Mouse (Mus musculus): ENCODE data around the gene Med27. TPM values are rescaled to one million over a fixed set of nuclear protein-coding genes. Genes with fewer than 3 reads are reported as not detected.

Med27 gene
- total and polyA plus RNA-seq, 3 experiments = 32.1 to 36.2 (median 33.6) TPM

DNA sequence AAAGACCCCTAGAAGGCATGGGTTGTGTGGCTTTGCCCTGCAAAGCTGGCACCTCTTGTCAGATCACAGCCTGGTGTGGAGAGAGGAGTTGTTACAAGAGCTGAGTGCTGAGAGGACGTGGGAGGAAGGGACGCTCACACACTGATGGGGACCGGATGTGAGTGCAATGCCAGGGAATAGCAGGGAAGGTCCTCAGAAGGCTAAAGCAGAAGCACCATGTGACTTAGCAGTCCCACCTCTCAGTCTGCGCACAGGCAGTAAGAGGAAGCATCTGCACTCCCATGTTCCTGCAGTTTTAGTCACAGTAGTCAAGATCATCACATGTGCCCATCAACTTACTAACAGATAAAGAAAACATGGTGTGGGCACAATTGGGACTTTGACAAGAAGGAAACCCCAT, 119.8 kb downstream of the Med27 start:
- H3K4me2 ChIP-seq (ENCODE audit: insufficient read depth, low read depth, poor library complexity, severe bottlenecking) = no peak overlapping the region
- peaks cover 0 to 18% of the 10 kb centered on the region in 2 experiments for H3K36me3 ChIP-seq (replicated peaks in 1 of 2; ENCODE audit: control insufficient read depth in 1 of 2, insufficient read depth in 1 of 2, low read length in 1 of 2)
- H3K4me3 ChIP-seq (replicated peaks in 1 of 3; ENCODE audit: low read depth in 2 of 3, low read length in 2 of 3, poor library complexity in 1 of 3) = no peak overlapping the region
- H3K9me3 ChIP-seq (replicated peaks; ENCODE audit: low read length) = peaks cover 1% of the 10 kb centered on the region
- TF ChIP-seq CTCF (conservative IDR thresholded peaks at IDR 0.05 in 1 of 2, IDR thresholded peaks at IDR 0.05 in 1 of 2; ENCODE audit: low read depth in 2 of 2, low read length in 2 of 2) (no peak), ZMIZ1 (IDR thresholded peaks at IDR 0.05; ENCODE audit: low read depth, low read length) (no peak), CHD1 (IDR thresholded peaks at IDR 0.05; ENCODE audit: low read depth, low read length) (no peak), E2F4 (IDR thresholded peaks at IDR 0.05; ENCODE audit: insufficient replicate concordance, low read depth, low read length) (no peak), JUN (IDR thresholded peaks at IDR 0.05; ENCODE audit: insufficient read depth, low read depth, low read length) (no peak), EP300 (IDR thresholded peaks at IDR 0.05; ENCODE audit: low read length) (no peak)
- in situ Hi-C loops (cut with MboI; ENCODE audit: low pct_ligation_motif_present, low pct_unique_long_range_greater_than_20kb, low sequenced_read_pairs) = no loop called here
- no peak overlapping the region for H3K9ac ChIP-seq (ENCODE audit: insufficient read depth, low read depth)
- H3K27ac ChIP-seq (ENCODE audit: insufficient read depth, low read depth) = no peak overlapping the region
- dilution Hi-C loops (cut with MboI; ENCODE audit: extremely low pct_ligation_motif_present, extremely low pct_unique_long_range_greater_than_20kb, low sequenced_read_pairs) = no loop called here
- no peaks in the 10 kb centered on the region; the same call in 1 of the 2 replicates for H3K79me2 ChIP-seq (replicated peaks; ENCODE audit: control insufficient read depth, extremely low read depth, insufficient read depth, poor library complexity, severe bottlenecking)
- DNase-seq (ENCODE audit: extremely low read depth) = no peak
- no peaks in the 10 kb centered on the region for H3K27me3 ChIP-seq (replicated peaks)
- peaks cover 3 to 24% of the 10 kb centered on the region in 2 experiments for H3K4me1 ChIP-seq (ENCODE audit: control insufficient read depth in 1 of 2, insufficient read depth in 2 of 2)

DNA sequence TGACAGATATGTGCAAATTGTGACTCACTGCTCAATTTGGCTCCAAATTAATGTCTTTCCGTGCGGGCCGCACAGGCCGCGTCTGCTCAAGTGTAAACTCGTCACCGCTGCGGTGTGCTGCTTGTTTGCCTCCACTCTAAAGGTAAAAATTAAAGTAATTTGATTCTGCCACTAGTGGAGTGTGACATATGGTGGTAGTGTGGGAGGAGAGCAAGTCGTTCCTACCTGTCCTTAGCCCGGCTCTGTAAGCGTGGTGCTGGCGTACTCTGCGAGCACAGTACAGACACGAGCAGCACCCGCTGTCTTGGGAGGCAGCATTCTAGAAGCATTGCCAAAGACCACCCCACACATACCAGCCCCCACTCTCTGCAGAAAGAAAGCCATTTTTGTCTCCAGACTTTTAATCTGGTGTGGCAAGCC, 121.9 kb downstream of the Med27 start:
- no peaks in the 10 kb centered on the region for H3K9me3 ChIP-seq (replicated peaks; ENCODE audit: low read length)
- peaks cover 0 to 6% of the 10 kb centered on the region in 2 experiments; a peak in 1 of 4 replicates for H3K4me1 ChIP-seq (ENCODE audit: control insufficient read depth in 1 of 2, insufficient read depth in 2 of 2)
- no peak for DNase-seq (ENCODE audit: extremely low read depth)
- H3K4me3 ChIP-seq (replicated peaks in 1 of 3; ENCODE audit: low read depth in 2 of 3, low read length in 2 of 3, poor library complexity in 1 of 3) = no peak overlapping the region
- H3K9ac ChIP-seq (ENCODE audit: insufficient read depth, low read depth) = no peak overlapping the region
- H3K4me2 ChIP-seq (ENCODE audit: insufficient read depth, low read depth, poor library complexity, severe bottlenecking) = no peak overlapping the region
- in situ Hi-C loops (cut with MboI; ENCODE audit: low pct_ligation_motif_present, low pct_unique_long_range_greater_than_20kb, low sequenced_read_pairs) = no loop called here
- H3K27me3 ChIP-seq (replicated peaks) = no peaks in the 10 kb centered on the region
- no peak for TF ChIP-seq ELF1 (IDR thresholded peaks at IDR 0.05; ENCODE audit: low read depth, low read length)
- TF ChIP-seq MYC (IDR thresholded peaks at IDR 0.05; ENCODE audit: low read depth, low read length) = no peak
- no peak for TF ChIP-seq POLR2AphosphoS2 (IDR thresholded peaks at IDR 0.05; ENCODE audit: low read depth, low read length)
- TF ChIP-seq ZC3H11A (IDR thresholded peaks at IDR 0.05; ENCODE audit: low read depth, low read length) = no peak
- TF ChIP-seq RAD21 (IDR thresholded peaks at IDR 0.05; ENCODE audit: low read depth, low read length) = no peak
- TF ChIP-seq SIN3A (IDR thresholded peaks at IDR 0.05; ENCODE audit: low read length) = no peak
- TF ChIP-seq UBTF (IDR thresholded peaks at IDR 0.05; ENCODE audit: low read depth, low read length) = no peak
- TF ChIP-seq SMC3 (IDR thresholded peaks at IDR 0.05; ENCODE audit: low read depth, low read length) = no peak
- TF ChIP-seq ZNF384 (IDR thresholded peaks at IDR 0.05; ENCODE audit: low read depth, low read length) = no peak
- no peak for TF ChIP-seq E2F4 (IDR thresholded peaks at IDR 0.05; ENCODE audit: insufficient replicate concordance, low read depth, low read length)
- no peak for TF ChIP-seq MAX (IDR thresholded peaks at IDR 0.05; ENCODE audit: low read length)
- TF ChIP-seq ETS1 (conservative IDR thresholded peaks at IDR 0.05; ENCODE audit: low read depth, low read length) = no peak
- TF ChIP-seq BHLHE40 (IDR thresholded peaks at IDR 0.05; ENCODE audit: low read depth, low read length) = no peak
- TF ChIP-seq CHD2 (IDR thresholded peaks at IDR 0.05; ENCODE audit: low read length) = no peak
- TF ChIP-seq RCOR1 (conservative IDR thresholded peaks at IDR 0.05; ENCODE audit: low read depth, low read length) = no peak
- no peak for TF ChIP-seq USF2 (conservative IDR thresholded peaks at IDR 0.05; ENCODE audit: low read depth, low read length)
- TF ChIP-seq HCFC1 (IDR thresholded peaks at IDR 0.05; ENCODE audit: low read depth, low read length) = no peak
- TF ChIP-seq NRF1 (IDR thresholded peaks at IDR 0.05; ENCODE audit: low read depth, low read length) = no peak
- no peak for TF ChIP-seq MEF2A (IDR thresholded peaks at IDR 0.05; ENCODE audit: borderline replicate concordance, low read depth, low read length)
- TF ChIP-seq MXI1 (IDR thresholded peaks at IDR 0.05; ENCODE audit: low read depth, low read length) = no peak
- no peaks in the 10 kb centered on the region for H3K79me2 ChIP-seq (replicated peaks; ENCODE audit: control insufficient read depth, extremely low read depth, insufficient read depth, poor library complexity, severe bottlenecking)
- no peak overlapping the region for H3K27ac ChIP-seq (ENCODE audit: insufficient read depth, low read depth)
- dilution Hi-C loops (cut with MboI; ENCODE audit: extremely low pct_ligation_motif_present, extremely low pct_unique_long_range_greater_than_20kb, low sequenced_read_pairs) = no loop called here
- peaks cover 3 to 29% of the 10 kb centered on the region in 2 experiments for H3K36me3 ChIP-seq (replicated peaks in 1 of 2; ENCODE audit: control insufficient read depth in 1 of 2, insufficient read depth in 1 of 2, low read length in 1 of 2)

Measured in CH12.LX (cell line).